Mouse (Mus musculus): ENCODE data around the gene Snx9. TPM values are rescaled to one million over a fixed set of nuclear protein-coding genes. Genes with fewer than 3 reads are reported as not detected.

The Snx9 gene
- polyA plus RNA-seq (2015; fragmentation: Nextera tagmentation; extraction: Ambion mirVana) = 28.2 and 31.3 TPM in 2 replicates

DNA sequence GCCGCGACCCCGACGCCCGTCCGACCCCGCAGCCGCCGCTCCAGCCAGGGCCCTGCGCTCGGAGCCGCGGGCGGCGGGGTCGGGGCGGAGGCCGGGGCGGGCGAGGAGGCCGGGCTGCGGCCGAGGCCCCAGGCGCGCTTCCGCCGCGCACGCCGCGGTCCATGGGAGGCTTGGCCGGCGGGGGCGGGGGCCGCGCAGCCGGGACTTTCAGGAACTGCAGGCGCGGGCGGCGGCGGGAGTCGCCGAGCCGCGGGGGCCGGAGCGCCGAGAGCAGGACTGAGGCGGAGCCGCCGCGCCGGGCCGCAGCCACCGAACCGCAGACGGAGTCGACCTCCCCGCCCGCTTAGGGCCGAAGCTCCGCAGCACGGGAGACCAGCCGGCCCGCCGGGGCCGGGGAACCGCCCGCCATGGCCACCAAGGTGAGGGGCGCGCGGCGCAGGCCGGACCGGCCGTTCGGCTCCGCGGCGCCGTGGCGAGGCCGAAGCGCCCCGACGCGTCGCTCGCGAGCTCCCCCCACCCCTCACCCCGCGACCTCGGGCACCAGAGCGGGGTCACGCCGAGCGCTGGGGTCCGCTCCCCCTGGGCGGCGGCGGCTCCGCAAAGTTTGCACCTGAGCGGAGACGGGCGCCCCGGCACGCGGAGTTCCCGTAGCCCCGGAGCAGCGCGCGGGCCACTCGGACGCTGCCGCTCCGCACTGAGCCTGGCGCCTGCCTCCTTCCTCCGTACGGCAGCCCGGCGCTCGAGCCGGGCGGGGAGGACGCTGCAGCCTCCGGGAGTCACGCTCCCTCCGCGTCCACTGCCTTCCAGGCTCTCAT is at the start of gene Snx9:
Gene Snx9, plus strand, starts transcription at position 202 of the 815 bp plus-strand sequence.
- peak; percentile 90 for ATAC-seq (ENCODE audit: insufficient read depth, low FRiP score)

DNA sequence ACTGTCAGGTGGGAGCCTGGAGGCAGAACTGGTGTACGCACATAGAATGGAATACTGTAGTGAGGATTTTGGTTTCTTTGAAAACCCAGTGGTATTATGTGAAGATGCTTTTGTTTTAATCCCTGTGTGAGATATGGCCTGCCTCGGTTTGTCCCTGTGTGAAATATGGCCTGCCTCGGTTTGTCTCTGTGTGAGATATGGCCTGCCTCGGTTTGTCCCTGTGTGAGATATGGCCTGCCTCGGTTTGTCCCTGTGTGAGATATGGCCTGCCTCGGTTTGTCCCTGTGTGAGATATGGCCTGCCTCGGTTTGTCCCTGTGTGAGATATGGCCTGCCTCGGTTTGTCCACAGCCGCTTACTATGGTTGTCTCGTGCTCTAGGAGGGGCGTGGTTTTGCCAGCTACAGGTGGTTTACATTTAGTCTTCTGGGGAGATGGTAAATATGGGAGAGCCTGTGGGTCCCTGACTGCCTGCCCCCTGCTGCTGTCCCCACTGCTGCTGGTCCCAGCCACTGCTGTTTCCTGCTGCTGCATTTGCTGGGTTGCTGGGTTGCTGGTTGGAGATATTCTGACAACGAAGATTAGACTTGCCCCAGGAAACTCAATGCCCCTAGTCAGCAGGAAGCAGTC is 48.9 kb upstream of the Snx9 start:
- Histone ChIP-seq H3K9me3 (replicated peaks; ENCODE audit: control insufficient read depth, low read length) (no peaks in the 10 kb centered on the region), H3K4me3 (replicated peaks; ENCODE audit: low read length) (no peak overlapping the region), H3K9ac (ENCODE audit: low read length) (no peak overlapping the region), H3K27ac (ENCODE audit: low read length) (no peak overlapping the region), H3K27me3 (ENCODE audit: control insufficient read depth, insufficient read depth, low read length) (no peaks in the 10 kb centered on the region), H3K36me3 (ENCODE audit: control insufficient read depth, insufficient read depth, low read length) (no peaks in the 10 kb centered on the region), H3K4me1 (ENCODE audit: control insufficient read depth, insufficient read depth, low read length) (no peaks in the 10 kb centered on the region), H3K4me2 (ENCODE audit: low read depth, low read length) (no peak overlapping the region)
- WGBS = 84% methylated on average over 12 of the region's 12 CpGs
- ATAC-seq (ENCODE audit: insufficient read depth, low FRiP score) = no peak

More for the DNA sequence above, at the start of gene Snx9:
- Histone ChIP-seq H3K9me3 (replicated peaks; ENCODE audit: control insufficient read depth, low read length) (no peaks in the 10 kb centered on the region), H3K36me3 (ENCODE audit: control insufficient read depth, insufficient read depth, low read length) (peaks cover 3% of the 10 kb centered on the region; the same call in 1 of the 2 replicates), H3K27me3 (ENCODE audit: control insufficient read depth, insufficient read depth, low read length) (no peaks in the 10 kb centered on the region), H3K27ac (ENCODE audit: low read length) (peak within 1 kb of the TSS; percentile 98), H3K4me2 (ENCODE audit: low read depth, low read length) (peak within 1 kb of the TSS; percentile 67), H3K4me3 (replicated peaks; ENCODE audit: low read length) (peak within 1 kb of the TSS; percentile 82), H3K4me1 (ENCODE audit: control insufficient read depth, insufficient read depth, low read length) (peaks cover 26% of the 10 kb centered on the region), H3K9ac (ENCODE audit: low read length) (peak within 1 kb of the TSS; percentile 100)
- under 1% methylated on average over 106 of the region's 131 CpGs for WGBS

DNA sequence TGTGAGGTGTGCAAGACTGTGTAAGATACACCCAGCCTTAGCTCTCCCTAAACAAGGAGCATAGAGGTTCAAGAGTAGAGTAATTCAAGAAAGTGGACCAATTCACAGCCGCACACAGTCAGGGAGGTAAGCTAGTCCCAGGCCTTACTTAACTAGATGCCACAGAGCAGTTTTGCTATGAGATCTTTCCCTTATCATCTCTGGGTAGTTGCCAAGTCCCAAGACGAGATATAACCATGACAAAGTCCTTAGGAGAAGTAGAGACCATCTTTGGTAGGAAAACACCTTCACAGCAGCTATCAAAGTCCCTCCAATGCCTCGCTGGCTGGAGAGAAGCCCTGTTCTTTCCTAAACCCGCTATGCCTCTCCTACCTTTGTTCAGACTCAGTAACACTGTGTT is 47.5 kb upstream of the Snx9 start:
- Histone ChIP-seq H3K36me3 (ENCODE audit: control insufficient read depth, insufficient read depth, low read length) (no peaks in the 10 kb centered on the region), H3K9me3 (replicated peaks; ENCODE audit: control insufficient read depth, low read length) (no peaks in the 10 kb centered on the region), H3K27me3 (ENCODE audit: control insufficient read depth, insufficient read depth, low read length) (no peaks in the 10 kb centered on the region), H3K9ac (ENCODE audit: low read length) (no peak overlapping the region), H3K4me2 (ENCODE audit: low read depth, low read length) (no peak overlapping the region), H3K27ac (ENCODE audit: low read length) (no peak overlapping the region), H3K4me3 (replicated peaks; ENCODE audit: low read length) (no peak overlapping the region), H3K4me1 (ENCODE audit: control insufficient read depth, insufficient read depth, low read length) (peaks cover 4% of the 10 kb centered on the region; the same call in 1 of the 2 replicates)
- ATAC-seq (ENCODE audit: insufficient read depth, low FRiP score) = no peak
- WGBS = 66% methylated on average over 4 of the region's 4 CpGs

DNA sequence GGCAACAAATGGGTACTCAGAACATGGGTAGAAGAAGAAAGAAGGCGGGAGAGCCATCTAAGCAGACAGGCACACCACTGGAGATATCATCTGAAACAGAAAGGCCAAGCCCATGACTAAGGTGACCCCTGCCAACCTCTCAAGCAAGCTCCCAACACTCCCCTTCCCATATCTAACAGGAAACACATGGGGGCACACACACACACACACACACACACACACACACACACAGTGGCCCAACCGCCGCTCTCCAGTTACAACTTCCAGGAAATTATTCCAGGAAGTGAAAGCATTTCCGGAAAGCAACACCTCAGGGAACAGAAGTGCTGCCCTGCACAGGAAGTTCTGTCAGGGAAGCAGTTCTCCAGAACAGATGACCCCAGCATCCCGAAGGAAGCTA is 46.9 kb upstream of the Snx9 start:
- ATAC-seq (ENCODE audit: insufficient read depth, low FRiP score) = no peak
- H3K27ac ChIP-seq (ENCODE audit: low read length) = no peak overlapping the region
- WGBS = 63% methylated on average over 5 of the region's 5 CpGs

GRCm38 (mm10) chr17:5795369-5795768 is 45.8 kb upstream of the Snx9 start:
- Histone ChIP-seq H3K9me3 (replicated peaks; ENCODE audit: control insufficient read depth, low read length) (no peaks in the 10 kb centered on the region), H3K36me3 (ENCODE audit: control insufficient read depth, insufficient read depth, low read length) (no peaks in the 10 kb centered on the region), H3K4me3 (replicated peaks; ENCODE audit: low read length) (no peak overlapping the region), H3K9ac (ENCODE audit: low read length) (no peak overlapping the region), H3K4me1 (ENCODE audit: control insufficient read depth, insufficient read depth, low read length) (peaks cover 8% of the 10 kb centered on the region; the same call in 1 of the 2 replicates), H3K27ac (ENCODE audit: low read length) (no peak overlapping the region), H3K4me2 (ENCODE audit: low read depth, low read length) (no peak overlapping the region), H3K27me3 (ENCODE audit: control insufficient read depth, insufficient read depth, low read length) (no peaks in the 10 kb centered on the region)
- WGBS = 69% methylated on average over 5 of the region's 5 CpGs
- no peak for ATAC-seq (ENCODE audit: insufficient read depth, low FRiP score)

More for the DNA sequence above, 46.9 kb upstream of the Snx9 start:
- no peaks in the 10 kb centered on the region for H3K9me3 ChIP-seq (replicated peaks; ENCODE audit: control insufficient read depth, low read length)
- no peak overlapping the region for H3K4me3 ChIP-seq (replicated peaks; ENCODE audit: low read length)
- H3K4me2 ChIP-seq (ENCODE audit: low read depth, low read length) = no peak overlapping the region
- no peaks in the 10 kb centered on the region for H3K36me3 ChIP-seq (ENCODE audit: control insufficient read depth, insufficient read depth, low read length)
- H3K27me3 ChIP-seq (ENCODE audit: control insufficient read depth, insufficient read depth, low read length) = no peaks in the 10 kb centered on the region
- peaks cover 8% of the 10 kb centered on the region; the same call in 1 of the 2 replicates for H3K4me1 ChIP-seq (ENCODE audit: control insufficient read depth, insufficient read depth, low read length)
- no peak overlapping the region for H3K9ac ChIP-seq (ENCODE audit: low read length)

GRCm38 (mm10) chr17:5795878-5796277 is 45.3 kb upstream of the Snx9 start:
- H3K36me3 ChIP-seq (ENCODE audit: control insufficient read depth, insufficient read depth, low read length) = no peaks in the 10 kb centered on the region
- H3K27me3 ChIP-seq (ENCODE audit: control insufficient read depth, insufficient read depth, low read length) = no peaks in the 10 kb centered on the region
- H3K27ac ChIP-seq (ENCODE audit: low read length) = no peak overlapping the region
- H3K4me1 ChIP-seq (ENCODE audit: control insufficient read depth, insufficient read depth, low read length) = peaks cover 8% of the 10 kb centered on the region; the same call in 1 of the 2 replicates
- no peak overlapping the region for H3K9ac ChIP-seq (ENCODE audit: low read length)
- 2% methylated on average over 5 of the region's 5 CpGs for WGBS
- peak; percentile 69 for ATAC-seq (ENCODE audit: insufficient read depth, low FRiP score)
- no peaks in the 10 kb centered on the region for H3K9me3 ChIP-seq (replicated peaks; ENCODE audit: control insufficient read depth, low read length)
- no peak overlapping the region for H3K4me3 ChIP-seq (replicated peaks; ENCODE audit: low read length)
- H3K4me2 ChIP-seq (ENCODE audit: low read depth, low read length) = no peak overlapping the region

DNA sequence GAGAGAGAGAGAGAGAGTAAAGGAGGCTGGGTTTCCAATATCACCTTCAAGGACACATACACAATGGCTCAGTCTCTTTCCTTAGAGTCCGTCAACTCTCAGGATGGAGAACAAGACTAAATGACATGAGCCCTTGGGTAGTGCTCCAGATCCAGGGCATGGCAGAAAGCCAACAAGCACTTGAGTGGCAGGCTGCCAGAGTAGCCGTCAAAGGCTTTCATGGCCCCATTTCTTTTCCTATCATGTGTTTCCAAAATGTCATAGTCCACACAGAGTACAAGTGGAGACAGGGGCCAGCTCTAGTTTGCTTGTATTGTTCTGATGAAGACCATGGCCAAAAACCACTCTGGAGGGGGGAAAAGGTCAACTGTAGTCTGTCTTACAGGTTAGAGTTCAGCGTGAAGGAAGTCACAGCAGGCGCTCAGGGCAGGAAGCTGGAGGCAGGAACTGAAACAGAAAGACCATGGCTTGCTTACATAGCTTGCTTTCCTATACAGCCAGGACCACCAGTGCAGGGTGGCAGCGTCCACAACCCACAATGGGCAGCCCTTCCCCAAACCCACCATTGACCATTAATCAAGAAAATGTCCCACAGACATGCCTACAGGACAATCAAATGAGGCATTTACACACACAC is 43.9 kb upstream of the Snx9 start:
- Histone ChIP-seq H3K9ac (ENCODE audit: low read length) (no peak overlapping the region), H3K4me3 (replicated peaks; ENCODE audit: low read length) (no peak overlapping the region), H3K27me3 (ENCODE audit: control insufficient read depth, insufficient read depth, low read length) (no peaks in the 10 kb centered on the region), H3K4me2 (ENCODE audit: low read depth, low read length) (no peak overlapping the region), H3K4me1 (ENCODE audit: control insufficient read depth, insufficient read depth, low read length) (peaks cover 17% of the 10 kb centered on the region), H3K27ac (ENCODE audit: low read length) (no peak overlapping the region), H3K9me3 (replicated peaks; ENCODE audit: control insufficient read depth, low read length) (no peaks in the 10 kb centered on the region), H3K36me3 (ENCODE audit: control insufficient read depth, insufficient read depth, low read length) (no peaks in the 10 kb centered on the region)
- WGBS = 64% methylated on average over 5 of the region's 5 CpGs
- no peak for ATAC-seq (ENCODE audit: insufficient read depth, low FRiP score)

DNA sequence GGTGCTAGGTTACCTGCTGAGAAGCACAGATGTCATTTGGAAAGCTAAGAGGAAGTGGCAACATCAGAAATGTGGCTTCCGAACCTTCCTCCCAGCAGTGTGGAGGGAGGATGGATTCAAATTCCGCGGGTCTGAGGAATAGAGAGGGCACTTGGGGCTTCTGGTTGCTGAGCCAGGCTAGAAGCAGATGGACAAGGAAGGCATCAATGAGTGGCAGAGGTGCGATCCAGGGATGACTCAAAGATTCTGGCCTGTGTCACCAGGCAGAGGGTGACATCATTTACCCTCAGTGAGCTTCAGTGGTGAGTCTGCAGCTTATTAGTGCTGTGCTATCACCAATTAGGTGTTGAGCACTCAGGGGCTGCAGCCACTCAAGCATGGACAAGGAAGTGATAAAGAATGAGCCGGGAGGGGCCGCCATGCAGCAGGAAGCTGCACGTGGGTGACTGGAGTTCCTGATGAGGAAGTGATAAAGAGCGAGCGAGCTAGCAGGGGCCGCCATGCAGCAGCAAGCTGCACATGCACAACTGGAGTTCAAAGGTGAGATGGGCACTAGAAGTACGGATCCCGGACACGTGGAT is 42.8 kb upstream of the Snx9 start:
- H3K27ac ChIP-seq (ENCODE audit: low read length) = peak overlapping the region; percentile 15; the same call in 1 of the 2 replicates
- no peak overlapping the region for H3K4me3 ChIP-seq (replicated peaks; ENCODE audit: low read length)
- no peak for ATAC-seq (ENCODE audit: insufficient read depth, low FRiP score)
- peaks cover 17% of the 10 kb centered on the region for H3K4me1 ChIP-seq (ENCODE audit: control insufficient read depth, insufficient read depth, low read length)
- H3K4me2 ChIP-seq (ENCODE audit: low read depth, low read length) = no peak overlapping the region
- H3K9ac ChIP-seq (ENCODE audit: low read length) = no peak overlapping the region
- no peaks in the 10 kb centered on the region for H3K36me3 ChIP-seq (ENCODE audit: control insufficient read depth, insufficient read depth, low read length)
- no peaks in the 10 kb centered on the region for H3K9me3 ChIP-seq (replicated peaks; ENCODE audit: control insufficient read depth, low read length)
- 49% methylated on average over 13 of the region's 13 CpGs for WGBS
- no peaks in the 10 kb centered on the region for H3K27me3 ChIP-seq (ENCODE audit: control insufficient read depth, insufficient read depth, low read length)

Measured in stomach, embryonic 16.5 days (tissue).